Mouse (Mus musculus) C2C12 (cell line): ENCODE measurements around the gene Gm10799. TPM values are rescaled to one million over a fixed set of nuclear protein-coding genes. Genes with fewer than 3 reads are reported as not detected.
"Not testable (repeated sequence)": the region's sequence is repeated elsewhere in the genome, so short reads cannot be mapped to it uniquely, and the experiment has no call there.

Experiments
- H3K27me3 ChIP-seq: one replicate; pipeline ENCODE4 v1.6.1; 2011; ENCODE audit not compliant: control insufficient read depth, insufficient read depth, insufficient read length
- H3K36me3 ChIP-seq: one replicate; pipeline ENCODE4 v1.6.1; 2011; ENCODE audit not compliant: control insufficient read depth, insufficient read depth
- H3K4me3 ChIP-seq: one replicate; pipeline ENCODE4 v1.5.1; 2011; ENCODE audit warnings: mild to moderate bottlenecking, control low read depth; ENCODE audit not compliant: poor library complexity, insufficient read depth, severe bottlenecking
- H3K79me2 ChIP-seq: one replicate; pipeline ENCODE4 v1.6.1; 2011; ENCODE audit not compliant: control insufficient read depth, insufficient read depth
- H3K79me3 ChIP-seq: one replicate; pipeline ENCODE4 v1.6.1; 2011; ENCODE audit warnings: low read depth, control low read depth
- H3ac ChIP-seq: one replicate; pipeline ENCODE3; 2011; ENCODE audit warnings: low read depth; ENCODE audit not compliant: control insufficient read depth, insufficient read length
- CEBPB ChIP-seq: IDR thresholded peaks from one replicate; pipeline ENCODE4 v1.6.1; 2011; ENCODE audit warnings: low read depth, mild to moderate bottlenecking, control low read depth, moderate library complexity
- CTCF ChIP-seq: IDR thresholded peaks from one replicate; pipeline ENCODE4 v1.5.1; 2011; ENCODE audit not compliant: control insufficient read depth, insufficient read depth, insufficient read length
- FOSL1 ChIP-seq: IDR thresholded peaks from one replicate; pipeline ENCODE4 v1.8.0; 2011; ENCODE audit warnings: mild to moderate bottlenecking, low read length; ENCODE audit not compliant: poor library complexity, insufficient read depth, severe bottlenecking
- MAX ChIP-seq: IDR thresholded peaks from one replicate; pipeline ENCODE4 v1.6.1; 2011; ENCODE audit warnings: mild to moderate bottlenecking, control low read depth
- MYOD1 ChIP-seq: IDR thresholded peaks from one replicate; pipeline ENCODE4 v1.6.1; 2011; ENCODE audit warnings: low read depth; ENCODE audit not compliant: control insufficient read depth, insufficient read length
- MYOG ChIP-seq: IDR thresholded peaks from one replicate; pipeline ENCODE4 v1.6.1; 2011; ENCODE audit not compliant: control insufficient read depth, insufficient read length; ENCODE audit errors: extremely low read depth
- USF1 ChIP-seq: IDR thresholded peaks from one replicate; pipeline ENCODE4 v1.6.1; 2011; ENCODE audit warnings: low read depth, mild to moderate bottlenecking, control low read depth, moderate library complexity
- polyA plus RNA-seq: library from polyadenylated mRNA; unstranded; fragments of >200 nt; fragmentation: generic; extraction: Trizol; gene quantifications from one replicate; pipeline ENCODE4 v1.2.1, GENCODE M21; 2012; ENCODE audit warnings: missing spikeins

Gm10799 gene
- polyA plus RNA-seq, 1 experiment = not detected

DNA sequence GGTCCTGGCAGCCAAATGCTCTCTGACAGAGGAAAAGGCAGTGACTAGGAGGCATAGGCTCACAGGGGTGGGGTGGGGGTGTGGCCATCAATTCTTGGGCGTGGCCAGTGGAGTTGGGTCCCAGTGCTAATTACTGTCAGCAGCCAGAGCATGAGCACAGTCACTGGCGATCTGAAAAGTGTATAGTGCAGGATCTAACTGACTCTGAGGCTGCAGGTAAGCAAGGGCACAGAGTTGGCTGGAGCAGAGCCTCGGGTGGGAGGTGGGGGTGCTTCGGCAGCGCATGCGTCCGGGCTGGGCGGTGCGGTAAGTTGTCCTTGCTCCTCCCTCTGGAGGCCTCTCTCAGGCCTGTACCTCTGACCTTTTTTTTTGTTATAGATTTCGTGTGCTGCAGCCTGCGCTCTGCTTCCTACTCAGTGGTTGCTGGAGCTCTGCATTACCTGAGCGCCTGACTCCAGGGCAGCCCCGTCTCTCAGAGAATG is 1.4 kb upstream of the Gm10799 start, which contains the start of gene Cd59b:
Gene Cd59b (plus strand): TSS at position 146 of the 482 bp plus-strand sequence.
- no peak for TF ChIP-seq MAX
- TF ChIP-seq FOSL1 = no peak
- no peak for TF ChIP-seq CEBPB
- TF ChIP-seq USF1 = no peak
- TF ChIP-seq CTCF = no peak
- no peak for TF ChIP-seq MYOG
- no peak for TF ChIP-seq MYOD1
- H3ac ChIP-seq = no peak within 1 kb of the TSS
- no peaks in the 10 kb centered on the region for H3K79me3 ChIP-seq
- no peak within 1 kb of the TSS for H3K4me3 ChIP-seq
- H3K27me3 ChIP-seq = no peaks in the 10 kb centered on the region
- no peaks in the 10 kb centered on the region for H3K36me3 ChIP-seq
- no peaks in the 10 kb centered on the region for H3K79me2 ChIP-seq

- H3K79me3 ChIP-seq, H3ac ChIP-seq, H3K36me3 ChIP-seq, H3K27me3 ChIP-seq, H3K4me3 ChIP-seq, H3K79me2 ChIP-seq: not testable (repeated sequence)
Measured at GRCm38 (mm10) chr2:104065526-104065925, 2.8 kb downstream of the Gm10799 start, which contains the start of gene Gm10912. TSS of gene Gm10912 (plus strand) at chr2:104065826.

- H3K4me3 ChIP-seq = no peak overlapping the region
- no peaks in the 10 kb centered on the region for H3K79me2 ChIP-seq
- no peak overlapping the region for H3ac ChIP-seq
- peaks cover 5% of the 10 kb centered on the region for H3K36me3 ChIP-seq
- TF ChIP-seq CEBPB (no peak), MYOG (no peak), FOSL1 (no peak), CTCF (no peak), MAX (no peak), MYOD1 (no peak), USF1 (no peak)
- no peaks in the 10 kb centered on the region for H3K27me3 ChIP-seq
- H3K79me3 ChIP-seq = no peaks in the 10 kb centered on the region
Measured at GRCm38 (mm10) chr2:104064152-104064551, 4.2 kb downstream of the Gm10799 start.

- peaks cover 15% of the 10 kb centered on the region for H3K36me3 ChIP-seq
- H3K27me3 ChIP-seq = no peaks in the 10 kb centered on the region
- no peak overlapping the region for H3K4me3 ChIP-seq
- no peak overlapping the region for H3ac ChIP-seq
- no peaks in the 10 kb centered on the region for H3K79me3 ChIP-seq
- H3K79me2 ChIP-seq = no peaks in the 10 kb centered on the region
- TF ChIP-seq FOSL1 = no peak
- no peak for TF ChIP-seq CTCF
- no peak for TF ChIP-seq MYOD1
- TF ChIP-seq USF1 = no peak
- TF ChIP-seq CEBPB = no peak
- TF ChIP-seq MAX = no peak
- TF ChIP-seq MYOG = no peak
Measured at GRCm38 (mm10) chr2:104062665-104063064, 5.7 kb downstream of the Gm10799 start.

DNA sequence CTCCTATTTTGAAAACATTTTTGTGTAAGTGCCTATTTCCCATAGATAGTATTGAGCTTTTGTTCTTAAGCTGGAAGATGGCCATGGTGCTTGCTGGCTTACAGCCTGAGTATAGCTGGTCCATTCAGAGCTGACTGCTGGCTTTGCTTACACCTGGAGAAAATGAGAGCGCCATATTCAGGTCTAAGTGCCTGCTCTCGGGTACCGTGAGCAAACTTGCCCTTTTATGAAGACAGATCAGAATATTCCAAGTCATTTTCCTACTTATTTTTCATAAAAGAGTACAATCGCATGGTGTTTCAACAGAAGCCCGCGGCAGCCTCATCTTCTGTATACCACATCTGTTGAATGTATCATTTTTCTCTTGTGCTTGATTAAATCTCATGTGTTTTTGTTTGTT is 7.4 kb downstream of the Gm10799 start:
- Histone ChIP-seq H3K27me3 (no peaks in the 10 kb centered on the region), H3ac (no peak overlapping the region), H3K36me3 (peaks cover 20% of the 10 kb centered on the region), H3K79me2 (no peaks in the 10 kb centered on the region), H3K79me3 (no peaks in the 10 kb centered on the region), H3K4me3 (no peak overlapping the region)
- TF ChIP-seq FOSL1 (no peak), MYOG (no peak), USF1 (no peak), CEBPB (no peak), MYOD1 (no peak), CTCF (no peak), MAX (no peak)

DNA sequence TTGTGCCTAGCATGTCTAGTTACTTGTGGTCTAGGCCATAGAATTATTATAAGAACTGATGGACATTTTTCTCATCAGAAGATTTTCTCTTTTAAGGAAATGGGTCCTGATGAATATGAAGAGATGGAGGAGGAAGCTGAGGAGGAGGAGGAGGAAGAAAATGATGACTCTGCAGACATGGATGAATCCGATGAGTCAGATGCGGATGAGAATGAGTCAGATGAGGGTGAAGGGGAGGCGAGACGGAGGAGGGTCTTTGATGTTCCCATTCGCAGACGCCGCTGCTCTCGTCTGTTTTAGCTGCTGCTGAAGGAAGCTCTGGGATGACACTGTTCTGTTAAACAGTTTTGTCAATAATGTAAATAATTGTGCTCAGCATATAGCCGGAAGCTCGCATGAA is 8.6 kb downstream of the Gm10799 start:
- Histone ChIP-seq H3ac (no peak overlapping the region), H3K79me3 (no peaks in the 10 kb centered on the region), H3K27me3 (no peaks in the 10 kb centered on the region), H3K79me2 (no peaks in the 10 kb centered on the region), H3K4me3 (no peak overlapping the region), H3K36me3 (peaks cover 32% of the 10 kb centered on the region)
- TF ChIP-seq FOSL1 (no peak), MYOD1 (no peak), USF1 (no peak), MAX (no peak), MYOG (no peak), CEBPB (no peak), CTCF (no peak)
